Mouse (Mus musculus) layer of hippocampus, adult 18-20 months (tissue): ENCODE results near the gene Olfr1154. TPM values are rescaled to one million over a fixed set of nuclear protein-coding genes. Genes with fewer than 3 reads are reported as not detected.

ENCODE experiments used
- DNase-seq, 2 experiments: peaks; one replicate each; pipeline ENCODE4 v3.0.0; 2022; ENCODE audit warnings: low spot score in 2 of 2
- long read RNA-seq: library from polyadenylated mRNA; stranded (forward); transcript quantifications from one replicate; pipeline ENCODE4 v2.0.0, GENCODE M21; 2021
- total RNA-seq, 2 experiments: library from RNA; stranded (reverse); gene quantifications; 2 replicates each; pipeline ENCODE4 v1.2.3; 2021

Gene Olfr1154
- not detected for total RNA-seq
- long read RNA-seq: 0 reads

GRCm38 (mm10) chr2:87905066-87905465 lies at the start of gene Olfr1154:
Gene Olfr1154 (minus strand): TSS chr2:87905166.
- no peak for DNase-seq

GRCm38 (mm10) chr2:87953000-87953399 lies 48.0 kb upstream of the Olfr1154 start, which contains the start of gene Olfr1156:
Gene Olfr1156 (minus strand): TSS chr2:87953100.
- no peak for DNase-seq

- no peak for DNase-seq
Observed at GRCm38 (mm10) chr2:87945037-87945436, 40.1 kb upstream of the Olfr1154 start, which contains the start of gene Olfr1155. Gene Olfr1155 (minus strand): TSS chr2:87945137.

GRCm38 (mm10) chr2:87894662-87895061 lies 10.3 kb downstream of the Olfr1154 start, which contains the start of gene Olfr1153:
Gene Olfr1153 (plus strand): TSS chr2:87894962.
- DNase-seq: no peak

GRCm38 (mm10) chr2:87866192-87866591 lies 38.8 kb downstream of the Olfr1154 start, which contains the start of gene Olfr1152:
Gene Olfr1152 (plus strand): TSS chr2:87866492.
- no peak for DNase-seq

GRCm38 (mm10) chr2:87855562-87855961 lies 49.4 kb downstream of the Olfr1154 start, which contains the start of gene Olfr1151:
Gene Olfr1151 (plus strand): TSS chr2:87855862.
- DNase-seq: no peak

Other genes with a start within 250 kb of the Olfr1154 start
- not detected for gene Olfr1134, start 246.7 kb downstream of the Olfr1154 start, total RNA-seq
- gene Olfr1135, start 231.5 kb downstream of the Olfr1154 start, total RNA-seq: not detected
- not detected for gene Olfr1136, start 211.2 kb downstream of the Olfr1154 start, total RNA-seq
- not detected for gene Olfr1137, start 192.0 kb downstream of the Olfr1154 start, total RNA-seq
- gene Olfr1138, start 165.2 kb downstream of the Olfr1154 start, total RNA-seq: not detected
- not detected for gene Olfr1140, start 161.4 kb downstream of the Olfr1154 start, total RNA-seq
- gene Olfr1141, start 151.2 kb downstream of the Olfr1154 start, total RNA-seq: not detected
- not detected for gene Olfr152, start 125.7 kb downstream of the Olfr1154 start, total RNA-seq
- gene Olfr1143, start 104.6 kb downstream of the Olfr1154 start, total RNA-seq: not detected
- gene Olfr1145, start 95.3 kb downstream of the Olfr1154 start, total RNA-seq: not detected
- gene Olfr1148, start 74.6 kb downstream of the Olfr1154 start, total RNA-seq: not detected
- gene Olfr1150-ps1, start 61.2 kb downstream of the Olfr1154 start, total RNA-seq: not detected
- gene Olfr1151, start 49.3 kb downstream of the Olfr1154 start, total RNA-seq: not detected
- gene Olfr1152, start 38.7 kb downstream of the Olfr1154 start, total RNA-seq: not detected
- gene Olfr1153, start 10.2 kb downstream of the Olfr1154 start, total RNA-seq: not detected
- gene Olfr1155, start 40.0 kb upstream of the Olfr1154 start, total RNA-seq: not detected
- gene Olfr1156, start 47.9 kb upstream of the Olfr1154 start, total RNA-seq: under 1 TPM in 1 of 2 experiments, not detected in 1; 0.10 TPM
- not detected for gene Olfr1157, start 63.1 kb upstream of the Olfr1154 start, total RNA-seq
- not detected for gene Olfr74, start 69.5 kb upstream of the Olfr1154 start, total RNA-seq
- gene Olfr1158, start 84.9 kb upstream of the Olfr1154 start, total RNA-seq: not detected
- not detected for gene Olfr1160, start 103.1 kb upstream of the Olfr1154 start, total RNA-seq
- gene Olfr1161, start 117.6 kb upstream of the Olfr1154 start, total RNA-seq: not detected
- gene Olfr73, start 132.5 kb upstream of the Olfr1154 start, total RNA-seq: not detected
- not detected for gene Olfr1162, start 146.0 kb upstream of the Olfr1154 start, total RNA-seq
- not detected for gene Olfr1163, start 166.7 kb upstream of the Olfr1154 start, total RNA-seq
- gene Olfr1164, start 188.8 kb upstream of the Olfr1154 start, total RNA-seq: not detected
- not detected for gene Olfr1166, start 223.1 kb upstream of the Olfr1154 start, total RNA-seq